Mouse (Mus musculus) ovary, adult 10 weeks (tissue): ENCODE measurements around the gene Sft2d1. TPM values are rescaled to one million over a fixed set of nuclear protein-coding genes. Genes with fewer than 3 reads are reported as not detected.

Experiments used
- polyA plus RNA-seq: library from polyadenylated mRNA; stranded (reverse); fragments of 350-450 nt; fragmentation: Illumina TruSeq; extraction: RNeasy Lipid Tissue Mini Kit (QIAGEN cat#74804); gene quantifications from one replicate; pipeline ENCODE4 v1.2.3, GENCODE M21; 2014

Gene Sft2d1
- polyA plus RNA-seq = 48.1 TPM

DNA sequence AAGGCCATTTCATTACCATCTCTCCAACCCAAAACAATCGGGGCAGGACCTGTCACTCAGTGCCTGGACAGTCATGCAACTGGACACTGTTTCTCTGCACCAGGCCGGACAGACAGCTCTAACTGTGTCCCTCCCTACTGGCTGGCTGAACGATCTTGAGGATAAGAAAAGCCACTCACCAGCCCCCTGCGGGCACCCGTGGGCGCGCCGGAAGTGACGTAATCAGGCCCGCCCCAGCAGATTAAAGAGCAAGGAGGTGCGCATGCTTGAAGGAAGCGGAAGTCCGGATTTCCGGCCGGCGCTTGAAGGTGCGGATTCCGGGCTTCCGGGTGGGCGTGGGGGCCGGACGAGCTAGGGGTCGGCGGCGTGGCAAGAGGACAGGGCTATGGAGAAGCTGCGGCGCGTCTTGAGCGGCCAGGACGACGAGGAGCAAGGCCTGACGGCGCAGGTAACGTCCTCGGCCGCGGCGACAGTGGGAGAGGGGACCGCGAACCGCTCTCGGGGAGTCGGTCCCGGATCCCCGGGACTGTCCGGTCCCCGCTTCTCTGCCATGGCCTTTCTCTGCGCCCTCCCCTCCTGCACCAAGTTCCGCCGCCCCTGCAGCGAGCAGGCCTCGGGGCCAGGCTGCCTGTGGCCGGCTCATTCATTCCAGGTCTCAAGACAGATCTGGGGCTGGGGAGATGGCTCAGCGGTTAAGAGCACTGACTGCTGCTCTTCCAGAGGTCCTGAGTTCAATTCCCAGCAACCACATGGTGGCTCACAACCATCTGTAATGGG, at the start of gene Sft2d1:
Gene Sft2d1, plus strand, starts transcription at position 265 of the 777 bp plus-strand sequence.

DNA sequence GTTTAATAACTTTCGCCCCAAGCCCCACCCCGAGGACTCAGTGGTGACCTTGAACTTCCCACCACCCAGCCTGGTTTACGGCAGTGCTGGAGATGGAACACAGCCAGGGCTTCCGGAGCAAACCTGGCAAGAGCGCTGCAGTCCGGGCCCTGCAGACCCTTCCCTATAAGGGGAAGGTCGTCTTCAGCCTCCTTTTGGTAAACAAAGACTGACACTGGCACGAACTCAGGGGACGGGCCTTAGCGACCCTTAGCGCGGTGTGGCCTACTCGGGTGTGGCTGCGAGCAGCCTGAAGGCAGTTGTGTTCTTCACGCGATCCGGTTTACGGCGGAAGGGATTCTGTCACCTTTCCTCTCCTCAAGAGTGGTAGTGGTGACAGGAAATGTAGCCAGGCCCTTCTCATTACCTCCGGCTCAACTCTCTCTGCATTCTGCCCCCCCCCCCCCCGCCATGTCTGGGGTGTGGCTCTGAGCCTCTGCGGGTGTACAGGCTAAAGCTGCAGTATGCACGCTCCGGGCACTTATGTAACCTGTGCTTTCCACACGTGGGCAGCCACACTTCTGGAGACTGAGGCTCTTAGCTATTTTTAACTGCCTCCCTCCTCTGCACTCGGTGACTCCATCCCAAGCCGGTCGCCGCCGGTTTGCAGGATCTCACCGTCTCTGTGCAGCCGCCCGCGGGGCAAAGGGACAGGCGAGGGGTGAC, 27.9 kb upstream of the Sft2d1 start, which contains the start of gene Mpc1:
Gene Mpc1, plus strand, starts transcription at position 84 of the 705 bp plus-strand sequence.

GRCm38 (mm10) chr17:8337159-8337558, 26.3 kb downstream of the Sft2d1 start, which contains the start of gene Prr18:
Gene Prr18 (plus strand): TSS chr17:8337459.

GRCm38 (mm10) chr17:8355692-8356091, 44.8 kb downstream of the Sft2d1 start, which contains the start of gene T2:
Gene T2 (plus strand): TSS chr17:8355992.

Other genes with a start within 250 kb of the Sft2d1 start
- gene Gm49673, start 163.3 kb upstream of the Sft2d1 start, polyA plus RNA-seq = not detected
- gene Rnaset2a, start 163.0 kb upstream of the Sft2d1 start, polyA plus RNA-seq = 15.9 TPM
- gene Fgfr1op, start 145.6 kb upstream of the Sft2d1 start, polyA plus RNA-seq = 33.6 TPM
- gene Ccr6, start 75.1 kb upstream of the Sft2d1 start, polyA plus RNA-seq = not detected
- 237 TPM for gene Mpc1, start 28.2 kb upstream of the Sft2d1 start, polyA plus RNA-seq
- gene Prr18, start 26.4 kb downstream of the Sft2d1 start, polyA plus RNA-seq = 2.9 TPM
- gene T2, start 44.9 kb downstream of the Sft2d1 start, polyA plus RNA-seq = 0.37 TPM
- gene T, start 123.3 kb downstream of the Sft2d1 start, polyA plus RNA-seq = not detected
- 12.0 TPM for gene Pde10a, start 214.3 kb downstream of the Sft2d1 start, polyA plus RNA-seq